Mouse (Mus musculus): Measurements from ENCODE around the gene Tmem125. TPM values are rescaled to one million over a fixed set of nuclear protein-coding genes. Genes with fewer than 3 reads are reported as not detected.

The Tmem125 gene
- polyA plus RNA-seq, 1 experiment from 2014 or later = 4.4 TPM

DNA sequence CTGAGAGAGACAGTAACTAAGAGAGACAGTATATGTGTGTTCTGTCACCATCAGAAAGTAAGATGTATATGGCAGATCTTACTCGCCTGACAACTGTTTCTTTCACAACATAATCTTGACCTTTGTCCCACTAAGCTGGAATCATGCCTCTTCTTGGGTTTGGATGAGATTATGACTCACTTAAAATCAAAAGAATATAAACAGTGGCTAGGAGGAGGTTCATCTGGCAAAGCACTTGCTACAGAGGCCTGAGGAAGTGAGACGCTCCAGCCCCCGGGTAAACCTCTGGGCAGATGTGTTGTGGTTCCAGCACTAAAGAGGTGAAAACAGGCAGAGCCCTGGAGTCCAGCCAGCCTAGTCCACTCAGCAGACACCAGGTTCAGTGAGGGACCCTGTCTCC lies 38.3 kb downstream of the Tmem125 start:
- H3K27ac ChIP-seq (ENCODE audit: low read depth) = no peak overlapping the region
- H3K27me3 ChIP-seq (ENCODE audit: insufficient read depth, low read length) = no peaks in the 10 kb centered on the region
- H3K9ac ChIP-seq (replicated peaks) = no peak overlapping the region
- 57% methylated on average over 3 of the region's 3 CpGs for WGBS (ENCODE audit: insufficient replicate concordance)
- no peak for DNase-seq
- no peaks in the 10 kb centered on the region for H3K9me3 ChIP-seq (ENCODE audit: low read length)
- TF ChIP-seq EP300 (IDR thresholded peaks at IDR 0.05; ENCODE audit: low read depth) (no peak), CTCF (IDR thresholded peaks at IDR 0.05; ENCODE audit: low read depth) (no peak)
- no peaks in the 10 kb centered on the region for H3K4me1 ChIP-seq (ENCODE audit: insufficient read depth)
- H3K36me3 ChIP-seq (replicated peaks; ENCODE audit: insufficient read depth, low read length) = no peaks in the 10 kb centered on the region
- H3K4me3 ChIP-seq (ENCODE audit: low read depth, low read length) = no peak overlapping the region
- no peak for ATAC-seq
- H3K4me2 ChIP-seq (ENCODE audit: low read depth, low read length) = no peak overlapping the region

DNA sequence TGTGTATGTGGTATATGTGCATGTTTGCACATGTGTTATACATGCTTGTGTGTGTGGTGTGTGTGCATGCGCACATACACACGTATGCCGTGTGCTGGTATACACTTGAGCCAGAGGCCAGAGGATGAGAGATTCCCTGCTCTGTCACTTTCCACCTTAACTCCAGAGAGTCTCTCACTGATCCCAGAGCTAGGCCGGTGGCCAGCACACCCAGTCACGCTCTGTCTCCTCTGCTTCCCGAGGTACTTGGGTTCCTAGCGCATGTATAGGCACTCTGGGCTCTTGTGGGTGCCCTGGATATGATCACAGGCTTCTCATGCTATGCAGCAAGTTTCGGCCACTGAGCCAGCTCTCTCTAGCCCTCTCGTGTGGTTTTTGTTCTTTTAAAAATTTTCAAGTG lies 43.1 kb downstream of the Tmem125 start:
- Histone ChIP-seq H3K27me3 (ENCODE audit: insufficient read depth, low read length) (no peaks in the 10 kb centered on the region), H3K4me1 (ENCODE audit: insufficient read depth) (0 out of 2 replicates have a peak, but pooled peaks cover 4% of the 10 kb centered on the region), H3K27ac (ENCODE audit: low read depth) (no peak overlapping the region), H3K4me3 (ENCODE audit: low read depth, low read length) (no peak overlapping the region), H3K36me3 (replicated peaks; ENCODE audit: insufficient read depth, low read length) (no peaks in the 10 kb centered on the region), H3K9me3 (ENCODE audit: low read length) (no peaks in the 10 kb centered on the region), H3K4me2 (ENCODE audit: low read depth, low read length) (no peak overlapping the region), H3K9ac (replicated peaks) (no peak overlapping the region)
- TF ChIP-seq EP300 (IDR thresholded peaks at IDR 0.05; ENCODE audit: low read depth) (no peak), CTCF (IDR thresholded peaks at IDR 0.05; ENCODE audit: low read depth) (no peak)
- WGBS (ENCODE audit: insufficient replicate concordance) = 68% methylated on average over 9 of the region's 9 CpGs
- DNase-seq = no peak
- no peak for ATAC-seq

DNA sequence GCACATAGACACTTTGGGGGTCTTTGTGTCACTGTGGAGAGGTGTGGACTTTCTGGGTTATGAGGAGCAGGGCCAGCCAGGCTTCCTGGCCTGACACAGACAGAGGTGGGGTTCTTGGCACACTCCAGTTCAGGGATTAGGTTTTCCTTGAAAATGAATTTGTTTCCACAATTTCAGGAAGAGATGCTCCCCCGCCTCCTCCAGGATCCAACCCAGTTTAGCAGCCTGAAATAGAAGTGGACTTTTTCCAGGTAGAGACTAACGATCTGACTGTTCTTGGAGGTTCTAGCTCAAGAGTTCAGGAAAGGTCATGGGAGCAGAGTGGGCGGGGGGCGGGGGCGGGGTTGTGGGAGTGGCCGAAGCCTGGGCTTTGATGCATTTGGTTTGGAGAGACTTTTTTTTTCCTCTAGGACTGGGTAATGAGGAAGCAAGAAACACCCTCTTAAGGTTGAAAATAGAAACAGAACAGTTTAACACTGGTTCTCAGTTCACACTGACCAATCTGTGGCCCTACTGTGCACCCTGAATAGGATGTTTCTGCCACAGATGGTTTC lies 43.6 kb downstream of the Tmem125 start:
- Histone ChIP-seq H3K4me3 (ENCODE audit: low read depth, low read length) (no peak overlapping the region), H3K36me3 (replicated peaks; ENCODE audit: insufficient read depth, low read length) (no peaks in the 10 kb centered on the region), H3K27me3 (ENCODE audit: insufficient read depth, low read length) (no peaks in the 10 kb centered on the region), H3K4me1 (ENCODE audit: insufficient read depth) (0 out of 2 replicates have a peak, but pooled peaks cover 4% of the 10 kb centered on the region), H3K9me3 (ENCODE audit: low read length) (no peaks in the 10 kb centered on the region), H3K27ac (ENCODE audit: low read depth) (no peak overlapping the region), H3K4me2 (ENCODE audit: low read depth, low read length) (no peak overlapping the region), H3K9ac (replicated peaks) (no peak overlapping the region)
- no peak for TF ChIP-seq CTCF (IDR thresholded peaks at IDR 0.05; ENCODE audit: low read depth)
- TF ChIP-seq EP300 (IDR thresholded peaks at IDR 0.05; ENCODE audit: low read depth) = no peak
- ATAC-seq (peak; percentile 44; the same call in 1 of the 2 replicates), DNase-seq (peak; percentile 44)
- 46% methylated on average over 6 of the region's 6 CpGs for WGBS (ENCODE audit: insufficient replicate concordance)

Other genes with a start within 250 kb of the Tmem125 start
- gene Szt2, start 134.8 kb downstream of the Tmem125 start, polyA plus RNA-seq (2015; fragmentation: Nextera tagmentation; extraction: Ambion mirVana) = 1.2 and 1.9 TPM in 2 replicates
- gene Med8, start 134.7 kb downstream of the Tmem125 start, polyA plus RNA-seq (2015; fragmentation: Nextera tagmentation; extraction: Ambion mirVana) = 55.2 and 59.7 TPM in 2 replicates
- 48.4 and 51.5 TPM in 2 replicates for gene Elovl1, start 116.0 kb downstream of the Tmem125 start, polyA plus RNA-seq (2015; fragmentation: Nextera tagmentation; extraction: Ambion mirVana)
- 53.9 and 63.0 TPM in 2 replicates for gene Cdc20, start 106.7 kb downstream of the Tmem125 start, polyA plus RNA-seq (2015; fragmentation: Nextera tagmentation; extraction: Ambion mirVana)
- 9.0 and 9.3 TPM in 2 replicates for gene Mpl, start 86.5 kb downstream of the Tmem125 start, polyA plus RNA-seq (2015; fragmentation: Nextera tagmentation; extraction: Ambion mirVana)
- 7.1 and 8.2 TPM in 2 replicates for gene Tie1, start 54.0 kb downstream of the Tmem125 start, polyA plus RNA-seq (2015; fragmentation: Nextera tagmentation; extraction: Ambion mirVana)
- gene 2610528J11Rik, start 17.0 kb downstream of the Tmem125 start, polyA plus RNA-seq (2015; fragmentation: Nextera tagmentation; extraction: Ambion mirVana) = 16.2 and 18.8 TPM in 2 replicates
- gene Cfap57, start 76.7 kb upstream of the Tmem125 start, polyA plus RNA-seq (2015; fragmentation: Nextera tagmentation; extraction: Ambion mirVana) = 0.36 and 0.42 TPM in 2 replicates
- gene Ebna1bp2, start 76.8 kb upstream of the Tmem125 start, polyA plus RNA-seq (2015; fragmentation: Nextera tagmentation; extraction: Ambion mirVana) = 61.0 and 62.0 TPM in 2 replicates
- gene Olfr62, start 114.9 kb upstream of the Tmem125 start, polyA plus RNA-seq (2015; fragmentation: Nextera tagmentation; extraction: Ambion mirVana) = not detected in 2 replicates
- not detected in 2 replicates for gene Olfr1342, start 148.7 kb upstream of the Tmem125 start, polyA plus RNA-seq (2015; fragmentation: Nextera tagmentation; extraction: Ambion mirVana)
- not detected in 2 replicates for gene Olfr1341, start 159.5 kb upstream of the Tmem125 start, polyA plus RNA-seq (2015; fragmentation: Nextera tagmentation; extraction: Ambion mirVana)
- gene Olfr1340, start 176.1 kb upstream of the Tmem125 start, polyA plus RNA-seq (2015; fragmentation: Nextera tagmentation; extraction: Ambion mirVana) = not detected in 2 replicates
- gene Olfr1339, start 188.1 kb upstream of the Tmem125 start, polyA plus RNA-seq (2015; fragmentation: Nextera tagmentation; extraction: Ambion mirVana) = not detected in 2 replicates
- gene Olfr1338, start 214.7 kb upstream of the Tmem125 start, polyA plus RNA-seq (2015; fragmentation: Nextera tagmentation; extraction: Ambion mirVana) = not detected in 2 replicates
- gene Olfr1337, start 238.5 kb upstream of the Tmem125 start, polyA plus RNA-seq (2015; fragmentation: Nextera tagmentation; extraction: Ambion mirVana) = not detected in 2 replicates